Mouse (Mus musculus) erythroblast, embryonic 14.5 days (primary cell): Measurements from ENCODE around the gene Strap.

Experiments used
- GATA1 ChIP-seq: IDR thresholded peaks from 2 replicates; pipeline ENCODE4 v1.6.1; 2012; ENCODE audit warnings: low read length, inconsistent platforms, mixed read lengths
- TAL1 ChIP-seq: IDR thresholded peaks from 3 replicates; pipeline ENCODE4 v1.6.1; 2012; ENCODE audit warnings: low read length, inconsistent platforms, mixed read lengths

GRCm38 (mm10) chr6:137756310-137756709 is 21.4 kb downstream of the Strap start:
- TF ChIP-seq TAL1 (no peak), GATA1 (no peak)
